Mouse (Mus musculus) erythroblast, adult 5-6 weeks (primary cell): Measurements from ENCODE around the gene Fxyd1. TPM values are rescaled to one million over a fixed set of nuclear protein-coding genes. Genes with fewer than 3 reads are reported as not detected.

Experiments used
- ATAC-seq: replicated peaks from 2 replicates; pipeline ENCODE4 v1.8.0; 2016; ENCODE audit warnings: moderate number of reproducible peaks, mild to moderate bottlenecking, moderate TSS enrichment, inconsistent platforms; ENCODE audit not compliant: poor library complexity, low FRiP score, severe bottlenecking
- total RNA-seq, 2 experiments: library from RNA; stranded (forward) in 1 of 2; stranded (reverse) in 1 of 2; fragments of 150-400 nt in 1 of 2; fragments of 200-764, 138-1000 nt in 1 of 2; gene quantifications; 2 replicates each; pipeline versions ENCODE4 v1.2.3 to v1.2.4; 2015 to 2017; ENCODE audit warnings: low replicate concordance in 2 of 2

Gene Fxyd1
- total RNA-seq, 2 experiments from 2014 or later = not detected

DNA sequence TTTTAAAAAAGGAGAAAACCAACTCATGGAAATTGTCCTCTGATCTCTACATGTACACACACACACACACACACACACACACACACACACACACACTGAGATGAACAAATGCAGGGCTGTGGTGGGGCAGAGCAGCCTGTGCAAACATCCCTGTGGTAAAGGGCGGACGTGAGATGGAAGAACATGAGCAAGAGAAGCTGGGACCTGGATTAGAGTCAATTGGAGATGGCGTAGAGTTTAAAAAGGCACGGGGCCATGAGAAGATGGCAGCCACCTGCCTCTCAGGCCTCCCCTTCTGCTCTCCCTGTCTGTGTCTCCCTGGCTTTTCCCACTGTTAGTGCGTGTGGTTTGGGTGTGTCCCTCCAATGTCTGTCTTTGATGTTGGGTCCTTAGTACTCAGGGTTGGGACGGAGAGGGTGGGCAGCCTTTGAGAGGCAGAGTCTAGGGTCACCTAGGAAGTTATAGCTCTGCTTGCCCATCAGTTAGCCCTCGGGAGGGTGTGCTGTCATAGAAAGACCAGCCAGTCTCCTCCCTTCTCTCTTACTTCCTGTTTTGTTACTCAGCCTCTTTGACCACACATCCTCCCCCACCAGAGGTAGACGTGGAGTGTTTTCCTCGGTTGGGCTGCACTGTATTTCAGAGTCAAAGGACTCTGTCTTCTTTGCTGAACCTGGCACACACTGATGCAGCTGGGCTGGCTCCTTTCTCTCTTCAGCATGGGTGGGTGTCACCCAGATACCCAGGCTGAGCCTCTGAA lies 23.4 kb downstream of the Fxyd1 start:
- ATAC-seq = no peak

GRCm38 (mm10) chr7:31031731-31032130 lies 25.3 kb downstream of the Fxyd1 start:
- ATAC-seq = no peak

DNA sequence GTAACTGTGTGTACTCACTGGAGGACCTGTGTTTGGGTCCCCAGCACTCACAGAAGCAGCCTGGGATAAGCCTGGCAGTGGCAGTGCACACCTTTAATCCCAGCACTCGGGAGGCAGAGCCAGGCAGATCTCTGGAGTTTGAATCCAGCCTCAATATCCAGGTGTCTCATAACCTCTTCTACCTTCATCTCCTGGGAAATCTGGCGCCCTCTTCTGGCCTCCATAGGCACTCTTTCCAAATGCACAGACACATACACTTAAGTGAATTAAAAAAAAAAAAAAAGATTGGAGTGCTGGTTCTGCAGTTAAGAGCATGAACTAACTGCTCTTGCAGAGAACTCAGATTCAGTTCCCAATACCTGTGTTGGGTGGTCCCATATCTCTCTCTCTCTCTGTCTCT lies 26.3 kb downstream of the Fxyd1 start:
- ATAC-seq = no peak

DNA sequence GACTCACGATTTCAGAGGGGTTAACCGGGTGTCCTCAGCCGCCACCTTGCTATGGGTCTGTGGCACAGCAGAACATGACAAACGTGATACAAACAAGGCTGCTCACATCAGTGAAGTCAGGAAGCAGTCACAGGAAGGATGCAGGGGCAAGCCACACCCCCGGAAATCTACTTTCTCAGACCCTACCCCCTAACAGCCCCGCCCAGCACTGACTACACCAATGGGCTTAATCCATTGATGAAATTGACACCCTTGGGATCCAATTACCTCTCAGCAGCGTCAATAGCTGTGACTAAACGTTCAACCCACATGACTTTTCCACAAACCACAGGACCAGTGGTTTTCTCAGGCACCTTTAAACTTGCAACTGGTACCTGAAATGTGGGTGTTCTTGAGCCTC lies 28.4 kb downstream of the Fxyd1 start:
- no peak for ATAC-seq

DNA sequence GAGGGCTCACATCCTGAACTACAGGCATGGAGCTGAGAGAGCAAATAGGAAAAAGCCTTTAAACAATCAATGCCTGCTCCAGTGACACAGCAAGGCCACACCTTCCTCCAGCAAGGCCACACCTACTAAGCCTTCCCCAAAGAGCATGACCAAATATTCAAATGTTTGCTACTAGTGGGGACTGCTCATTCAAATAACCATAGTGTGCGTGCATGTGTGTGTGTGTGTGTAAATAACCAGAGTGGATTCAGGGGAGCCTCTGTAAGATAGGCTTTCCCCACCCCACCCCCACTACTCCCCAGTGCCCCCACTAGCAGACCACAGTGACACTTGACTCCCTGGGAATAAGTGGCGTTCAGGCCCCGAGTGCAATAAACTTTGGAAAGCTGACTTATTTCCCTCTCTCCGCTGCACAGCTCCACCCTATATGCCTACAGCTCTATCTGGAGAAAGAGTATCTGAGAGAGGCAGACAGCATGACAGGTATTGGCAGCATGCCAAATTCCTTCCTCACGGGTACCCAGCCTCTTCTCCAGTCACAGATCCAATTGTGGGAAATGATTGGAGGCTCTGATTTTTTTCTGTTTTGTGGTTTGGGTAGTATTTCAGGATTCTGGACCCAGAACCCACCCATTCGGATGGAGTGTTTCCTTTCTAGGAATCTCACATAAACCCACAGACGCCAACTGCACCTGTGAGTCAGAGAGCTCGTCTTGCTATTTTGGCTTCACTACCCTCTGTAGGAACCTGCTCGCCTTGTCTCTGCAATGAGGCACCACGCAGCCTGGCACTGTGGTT lies 39.7 kb downstream of the Fxyd1 start:
- ATAC-seq = no peak

DNA sequence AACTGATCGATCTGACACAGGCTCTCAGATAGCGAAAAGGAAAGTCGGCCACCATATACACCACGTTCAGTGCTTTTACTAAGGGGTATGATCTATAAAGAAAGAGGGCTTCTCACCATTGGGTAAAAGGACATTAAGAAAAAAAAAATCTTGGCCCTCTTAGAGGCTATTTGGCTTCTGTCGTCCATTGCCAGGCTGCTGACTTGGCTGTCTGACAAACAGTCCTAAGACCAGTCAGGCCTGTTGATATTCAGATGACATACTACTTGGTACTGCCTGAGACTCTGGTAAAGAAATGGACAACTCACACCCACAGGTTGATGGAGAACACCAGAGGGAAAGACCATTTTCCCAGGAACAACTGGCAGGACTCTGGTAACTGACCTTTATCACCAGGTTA lies 44.0 kb downstream of the Fxyd1 start:
- no peak for ATAC-seq

DNA sequence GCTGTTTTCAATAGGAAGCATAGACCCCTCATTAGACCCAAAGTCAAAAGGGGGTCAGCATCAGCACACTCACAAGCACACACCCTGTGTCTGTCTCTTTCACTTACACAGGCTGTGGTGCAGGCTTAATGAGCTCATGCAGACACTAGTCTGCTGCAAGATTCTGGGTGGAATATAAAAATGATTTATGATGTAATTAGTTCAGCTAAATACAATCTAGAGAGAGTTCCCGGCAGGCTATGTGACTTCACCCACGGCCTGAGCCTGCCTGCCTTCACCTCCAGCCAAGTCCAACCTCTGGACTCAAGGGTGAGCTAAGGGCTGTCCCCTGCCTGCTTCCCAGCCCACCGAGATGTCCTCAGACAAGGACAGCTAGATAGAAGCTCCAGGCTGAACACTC lies 48.1 kb downstream of the Fxyd1 start:
- ATAC-seq = no peak

DNA sequence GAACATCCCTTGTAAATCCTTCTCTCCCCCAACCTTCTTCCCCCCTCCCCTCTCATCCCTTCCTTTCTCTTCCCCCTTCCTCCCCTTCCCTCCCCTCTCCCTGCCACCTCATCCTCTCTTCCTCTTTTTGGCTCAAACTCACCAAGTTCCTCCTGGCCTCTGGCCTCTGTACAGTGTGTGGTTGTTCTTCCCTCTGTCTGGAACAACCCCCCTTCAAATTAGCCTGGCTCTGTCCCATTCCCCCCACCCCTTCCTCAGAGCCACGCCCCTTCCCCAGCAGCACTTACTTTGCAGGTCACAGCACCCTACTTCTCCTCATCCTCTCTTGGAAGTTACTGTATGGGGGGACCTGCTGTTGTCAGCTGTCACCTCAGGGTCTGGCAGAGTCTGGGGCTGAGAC lies 48.8 kb downstream of the Fxyd1 start:
- ATAC-seq = no peak

- no peak for ATAC-seq
Observed at GRCm38 (mm10) chr7:31007775-31008174, 49.2 kb downstream of the Fxyd1 start.

DNA sequence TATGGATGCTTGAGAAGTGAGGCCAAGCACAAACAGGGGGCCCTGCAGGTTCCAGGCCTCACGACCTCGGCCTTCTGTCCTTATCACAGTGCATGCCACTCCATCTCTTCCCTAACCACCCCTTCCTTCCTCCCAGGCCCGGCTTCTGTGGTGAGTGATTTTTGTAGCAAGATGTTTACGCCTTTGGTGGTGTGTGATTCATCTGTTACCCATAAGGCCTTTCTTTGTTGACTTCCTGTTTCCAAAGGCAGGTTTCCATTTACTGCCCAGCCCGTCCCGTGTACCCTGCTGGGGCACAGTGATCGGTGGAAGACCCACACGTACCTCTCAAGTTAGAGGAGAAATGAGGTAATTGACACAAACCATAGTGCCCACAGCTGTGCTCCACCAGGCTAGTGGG lies 54.3 kb downstream of the Fxyd1 start:
- ATAC-seq = no peak

Other genes starting within 250 kb of the Fxyd1 start
- 8.1 and 11.1 TPM in 2 replicates for gene Ffar2, start 233.4 kb downstream of the Fxyd1 start, total RNA-seq (2015; ENCODE audit: low replicate concordance)
- 10.6 and 12.3 TPM in 2 replicates for gene Ffar2, start 233.4 kb downstream of the Fxyd1 start, total RNA-seq (2017; ENCODE audit: low replicate concordance)
- not detected in 2 replicates for gene Ffar3, start 201.0 kb downstream of the Fxyd1 start, total RNA-seq (2015; ENCODE audit: low replicate concordance)
- gene Ffar3, start 201.0 kb downstream of the Fxyd1 start, total RNA-seq (2017; ENCODE audit: low replicate concordance) = not detected in 2 replicates
- gene Ffar1, start 195.6 kb downstream of the Fxyd1 start, total RNA-seq (2015; ENCODE audit: low replicate concordance) = not detected in 2 replicates
- gene Ffar1, start 195.6 kb downstream of the Fxyd1 start, total RNA-seq (2017; ENCODE audit: low replicate concordance) = not detected in 2 replicates
- gene Cd22, start 176.9 kb downstream of the Fxyd1 start, total RNA-seq (2015; ENCODE audit: low replicate concordance) = 1.0 and 19.6 TPM in 2 replicates
- 0.42 TPM in 1 of 2 replicates, not detected in the other for gene Cd22, start 176.9 kb downstream of the Fxyd1 start, total RNA-seq (2017; ENCODE audit: low replicate concordance)
- gene Mag, start 142.3 kb downstream of the Fxyd1 start, total RNA-seq (2015; ENCODE audit: low replicate concordance) = not detected in 2 replicates
- gene Mag, start 142.3 kb downstream of the Fxyd1 start, total RNA-seq (2017; ENCODE audit: low replicate concordance) = 0.70 TPM in 1 of 2 replicates, not detected in the other
- gene Hamp2, start 132.5 kb downstream of the Fxyd1 start, total RNA-seq (2015; ENCODE audit: low replicate concordance) = not detected in 2 replicates
- gene Hamp2, start 132.5 kb downstream of the Fxyd1 start, total RNA-seq (2017; ENCODE audit: low replicate concordance) = not detected in 2 replicates
- gene Hamp, start 113.2 kb downstream of the Fxyd1 start, total RNA-seq (2015; ENCODE audit: low replicate concordance) = not detected in 2 replicates
- gene Hamp, start 113.2 kb downstream of the Fxyd1 start, total RNA-seq (2017; ENCODE audit: low replicate concordance) = not detected in 2 replicates
- 36.5 and 39.3 TPM in 2 replicates for gene Usf2, start 100.4 kb downstream of the Fxyd1 start, total RNA-seq (2015; ENCODE audit: low replicate concordance)
- gene Usf2, start 100.4 kb downstream of the Fxyd1 start, total RNA-seq (2017; ENCODE audit: low replicate concordance) = 47.0 and 47.3 TPM in 2 replicates
- 2.9 TPM in 1 of 2 replicates, not detected in the other for gene Lsr, start 83.7 kb downstream of the Fxyd1 start, total RNA-seq (2015; ENCODE audit: low replicate concordance)
- 0.70 and 0.77 TPM in 2 replicates for gene Lsr, start 83.7 kb downstream of the Fxyd1 start, total RNA-seq (2017; ENCODE audit: low replicate concordance)
- not detected in 2 replicates for gene Fam187b, start 83.4 kb downstream of the Fxyd1 start, total RNA-seq (2015; ENCODE audit: low replicate concordance)
- gene Fam187b, start 83.4 kb downstream of the Fxyd1 start, total RNA-seq (2017; ENCODE audit: low replicate concordance) = not detected in 2 replicates
- gene Fxyd5, start 14.7 kb downstream of the Fxyd1 start, total RNA-seq (2015; ENCODE audit: low replicate concordance) = 183 and 286 TPM in 2 replicates
- 67.1 and 90.7 TPM in 2 replicates for gene Fxyd5, start 14.7 kb downstream of the Fxyd1 start, total RNA-seq (2017; ENCODE audit: low replicate concordance)
- not detected in 2 replicates for gene Fxyd7, start 5.7 kb downstream of the Fxyd1 start, total RNA-seq (2015; ENCODE audit: low replicate concordance)
- gene Fxyd7, start 5.7 kb downstream of the Fxyd1 start, total RNA-seq (2017; ENCODE audit: low replicate concordance) = not detected in 2 replicates
- gene Lgi4, start 2.1 kb upstream of the Fxyd1 start, total RNA-seq (2015; ENCODE audit: low replicate concordance) = not detected in 2 replicates
- not detected in 2 replicates for gene Lgi4, start 2.1 kb upstream of the Fxyd1 start, total RNA-seq (2017; ENCODE audit: low replicate concordance)
- not detected in 2 replicates for gene Fxyd3, start 19.5 kb upstream of the Fxyd1 start, total RNA-seq (2015; ENCODE audit: low replicate concordance)
- gene Fxyd3, start 19.5 kb upstream of the Fxyd1 start, total RNA-seq (2017; ENCODE audit: low replicate concordance) = not detected in 2 replicates
- 4.0 and 10.0 TPM in 2 replicates for gene Hpn, start 58.1 kb upstream of the Fxyd1 start, total RNA-seq (2015; ENCODE audit: low replicate concordance)
- gene Hpn, start 58.1 kb upstream of the Fxyd1 start, total RNA-seq (2017; ENCODE audit: low replicate concordance) = 0.77 and 6.7 TPM in 2 replicates
- 1.2 TPM in 1 of 2 replicates, not detected in the other for gene Scn1b, start 69.8 kb upstream of the Fxyd1 start, total RNA-seq (2015; ENCODE audit: low replicate concordance)
- gene Scn1b, start 69.8 kb upstream of the Fxyd1 start, total RNA-seq (2017; ENCODE audit: low replicate concordance) = 1.2 TPM in 1 of 2 replicates, not detected in the other
- gene Gramd1a, start 98.7 kb upstream of the Fxyd1 start, total RNA-seq (2015; ENCODE audit: low replicate concordance) = 20.9 and 27.9 TPM in 2 replicates
- gene Gramd1a, start 98.7 kb upstream of the Fxyd1 start, total RNA-seq (2017; ENCODE audit: low replicate concordance) = 4.9 and 6.2 TPM in 2 replicates
- gene Scgb2b2, start 233.3 kb upstream of the Fxyd1 start, total RNA-seq (2015; ENCODE audit: low replicate concordance) = not detected in 2 replicates
- gene Scgb2b2, start 233.3 kb upstream of the Fxyd1 start, total RNA-seq (2017; ENCODE audit: low replicate concordance) = not detected in 2 replicates
- not detected in 2 replicates for gene Scgb1b2, start 234.6 kb upstream of the Fxyd1 start, total RNA-seq (2015; ENCODE audit: low replicate concordance)
- gene Scgb1b2, start 234.6 kb upstream of the Fxyd1 start, total RNA-seq (2017; ENCODE audit: low replicate concordance) = not detected in 2 replicates